ENCODE assay signal across 23 mouse cellular contexts in genomic region chr17:27544551-27544950, GRCm38 (mm10). TPM values are rescaled to one million over a fixed set of nuclear protein-coding genes. Genes with fewer than 3 reads are reported as not detected.
DNase-seq lines count a peak whose midpoint lies in the region; ATAC-seq lines count a peak whose summit lies in the region.
"Had no signal": no experiment of that assay in that cellular context is flagged by ENCODE, and none has a peak within 500 bp of the region (broad histone marks: within the 10 kb centered on the region; RNA-seq: fewer than 3 reads in every experiment).

No protein-coding gene starts in this region.

- DNase-seq in frontal cortex, postnatal 10 days (ENCODE audit: low spot score in 2 of 2), result no peak
- DNase-seq in layer of hippocampus, adult 9-11 months, result peak; percentile 56
- no peak for DNase-seq in layer of hippocampus, postnatal 14 days (ENCODE audit: low spot score in 2 of 2)
- peak; percentile 73 to 83 for DNase-seq in right cerebral cortex, postnatal 10 days (ENCODE audit: low spot score in 2 of 2)
- DNase-seq in right cerebral cortex, postnatal 14 days, result no peak
- peak; percentile 56 to 73 for DNase-seq in right cerebral cortex, postnatal 36 days (ENCODE audit: low spot score in 2 of 2)
- no peak for DNase-seq in Muller cell, postnatal 12 days (ENCODE audit: inconsistent ontology term)
- DNase-seq: adrenal gland, postnatal 10 days; adrenal gland, postnatal 36 days; cerebellum, adult 11 months; cerebellum, adult 2 months; cerebellum, adult 9-11 months; cerebellum, postnatal 25 days; forebrain, postnatal 0 days; gastrocnemius, postnatal 10 days; gastrocnemius, postnatal 36 days; heart, adult 2 months; heart, postnatal 36 days had no signal

- peak; percentile 86; the same call in 1 of the 2 replicates for ATAC-seq in frontal cortex, adult (ENCODE audit: low TSS enrichment)
- ATAC-seq: forebrain, embryonic 14.5 days; forebrain, postnatal 0 days; hindbrain, postnatal 0 days; Patski had no signal

RNA-seq across cellular contexts. Expression of gene Hmga1, which starts 11.7 kb away (rescaled TPM):
- 10 to 100 TPM; 31.3 to 32.7 TPM for total RNA-seq in layer of hippocampus, postnatal 14 days (2021)

RNA-seq across cellular contexts. Expression of gene AI413582, which starts 21.0 kb away (rescaled TPM):
- total RNA-seq in layer of hippocampus, postnatal 14 days (2021), result 10 to 100 TPM; 65.6 to 65.9 TPM

RNA-seq across cellular contexts. Expression of gene Grm4, which starts 23.3 kb away (rescaled TPM):
- 10 to 100 TPM; 10.7 to 19.3 TPM for total RNA-seq in layer of hippocampus, postnatal 14 days (2021)
- total RNA-seq: granulocyte monocyte progenitor cell, adult 5-6 weeks had no signal

Comparison
In these comparisons a context has a peak if more than half of its experiments do, and no peak if none do; other contexts are left out.
1. DNase-seq: peak in layer of hippocampus, adult 9-11 months (single experiment), right cerebral cortex, postnatal 10 days (2 of 2) and right cerebral cortex, postnatal 36 days (2 of 2); none in frontal cortex, postnatal 10 days (0 of 2), layer of hippocampus, postnatal 14 days (0 of 2), right cerebral cortex, postnatal 14 days (single experiment) and Muller cell, postnatal 12 days (single experiment).